Mouse (Mus musculus) monocyte, adult 2 months (primary cell): ENCODE results near the gene Ints6l.
A peak's percentile ranks its signal among the peaks of the same experiment; 100 is the strongest.

Source experiments
- DNase-seq, 2 experiments: peaks; one replicate each; pipeline ENCODE4 v3.0.0; 2022; ENCODE audit warnings: low spot score in 2 of 2, low read depth in 1 of 2

Gene Ints6l

GRCm38 (mm10) chrX:56454671-56455371 is at the start of gene Ints6l:
Gene Ints6l (plus strand): TSS chrX:56454857.
- peak; percentile 30 to 38 for DNase-seq

DNA sequence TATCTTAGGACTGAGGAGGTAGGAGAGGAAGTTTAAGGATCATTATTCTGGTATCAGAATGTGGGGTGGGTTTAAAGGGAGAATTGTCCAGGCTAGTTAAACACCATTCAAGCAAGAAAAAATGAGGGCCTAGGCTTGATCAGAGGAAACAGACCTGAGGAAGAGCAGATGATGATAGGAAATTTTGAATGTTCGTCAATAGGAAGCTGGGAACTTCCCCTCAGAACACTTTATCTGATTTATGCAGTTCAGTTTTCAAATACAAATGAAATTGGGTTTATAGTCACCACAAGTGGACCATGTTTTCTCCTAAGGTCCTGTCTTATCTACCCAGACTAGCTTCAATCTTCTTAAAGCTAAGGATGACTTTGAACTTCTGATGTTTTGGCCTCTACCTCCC is 49.2 kb upstream of the Ints6l start:
- DNase-seq: no peak

DNA sequence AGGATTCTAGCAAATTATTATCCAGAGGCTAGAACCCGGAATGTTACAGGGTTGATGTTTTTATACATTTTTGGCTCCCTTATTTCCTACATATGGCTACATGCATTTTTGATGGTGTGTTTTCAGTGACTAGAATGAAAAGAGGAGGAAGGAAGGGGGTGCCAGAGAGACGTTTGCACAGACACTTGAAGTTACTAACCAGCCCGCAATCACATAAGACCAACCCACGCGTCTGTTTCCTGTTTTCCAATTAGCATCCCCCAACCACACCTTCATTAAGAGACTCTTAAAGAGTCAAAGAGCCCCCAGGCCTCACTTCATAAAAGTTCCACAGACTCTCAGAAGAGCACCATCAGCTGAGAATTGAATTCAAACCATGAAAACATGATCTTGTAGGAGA is 48.5 kb upstream of the Ints6l start:
- no peak for DNase-seq

GRCm38 (mm10) chrX:56416277-56416676 is 38.4 kb upstream of the Ints6l start:
- no peak for DNase-seq

- DNase-seq: no peak
These were observed 37.1 kb upstream of the Ints6l start for GRCm38 (mm10) chrX:56417541-56417940.

GRCm38 (mm10) chrX:56430601-56431000 is 24.1 kb upstream of the Ints6l start:
- no peak for DNase-seq

- no peak for DNase-seq
These were observed 18.8 kb upstream of the Ints6l start for GRCm38 (mm10) chrX:56435758-56436283.

GRCm38 (mm10) chrX:56446487-56447428 is 7.9 kb upstream of the Ints6l start:
- DNase-seq: no peak

DNA sequence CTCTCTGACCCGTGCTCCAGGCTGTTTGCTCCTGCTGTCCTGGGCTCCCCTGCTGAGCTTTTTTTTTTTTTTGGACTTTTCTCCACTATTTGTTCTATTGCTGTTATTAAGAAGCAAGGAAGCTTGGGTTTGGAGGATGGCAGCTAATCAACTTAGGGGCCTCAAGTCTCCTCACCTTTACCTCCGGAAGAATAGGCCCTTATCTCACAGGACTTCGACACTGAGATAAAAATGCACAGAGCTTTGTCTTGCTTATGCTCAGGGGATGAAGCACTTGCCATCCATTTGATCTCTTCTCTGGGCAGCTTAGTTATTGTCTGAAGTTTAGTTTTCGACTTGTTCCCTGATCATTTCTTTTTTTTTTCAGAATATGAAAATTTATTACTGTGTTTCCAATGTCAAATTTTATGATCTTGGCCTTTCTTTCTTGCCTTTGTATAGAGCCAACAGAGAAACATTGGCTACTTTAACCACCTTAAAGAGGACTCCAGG is 7.1 kb upstream of the Ints6l start, which contains the start of gene Gm2174:
Gene Gm2174 (plus strand): TSS at position 442 of the 492 bp plus-strand sequence.
- no peak for DNase-seq

DNA sequence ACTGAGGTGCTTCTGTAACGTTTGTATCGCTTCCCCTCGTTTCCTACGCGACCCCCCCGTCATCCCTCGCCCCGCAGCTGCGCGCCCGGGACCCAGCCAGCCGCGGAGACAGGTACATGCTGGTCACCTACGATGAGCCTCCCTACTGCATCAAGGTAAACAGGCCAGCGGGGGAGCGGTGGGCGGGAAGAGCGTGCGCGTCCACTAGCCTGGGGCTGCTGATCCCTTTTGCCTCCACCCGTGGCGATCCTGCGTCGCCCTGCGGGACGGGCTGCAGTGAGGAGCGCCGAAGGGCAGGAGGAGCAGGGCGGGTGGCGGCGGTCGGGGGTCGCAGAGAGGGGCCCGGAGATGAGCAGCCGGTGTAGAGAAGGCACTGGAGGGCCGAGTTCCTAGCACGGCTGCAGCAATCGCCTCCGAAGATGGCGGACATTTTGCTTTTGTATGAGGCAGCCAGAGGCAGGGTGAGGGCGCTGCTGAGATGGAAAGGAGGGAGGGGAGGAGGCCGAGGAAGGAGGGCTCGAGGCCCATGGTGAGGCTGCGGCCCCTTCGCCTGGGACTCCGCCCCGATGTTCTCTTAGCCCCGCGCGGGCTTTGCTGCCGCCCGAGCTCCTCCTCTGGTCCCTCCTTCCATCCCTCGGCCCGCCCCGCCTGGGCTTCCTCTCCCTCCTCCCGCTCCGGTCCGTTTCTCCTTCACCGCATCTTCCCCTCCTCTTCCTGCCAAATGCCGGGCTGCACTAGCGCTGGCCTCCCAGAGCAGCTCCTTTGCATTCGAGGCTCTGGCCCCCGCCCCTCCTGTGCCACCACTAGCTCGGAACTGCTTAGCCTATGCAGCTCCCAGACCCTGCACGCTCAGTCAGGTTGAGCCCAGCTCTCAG is 952 bp downstream of the Ints6l start:
- DNase-seq: peak; percentile 74

- DNase-seq: no peak
These were observed 1.7 kb downstream of the Ints6l start for GRCm38 (mm10) chrX:56456379-56456778.

DNA sequence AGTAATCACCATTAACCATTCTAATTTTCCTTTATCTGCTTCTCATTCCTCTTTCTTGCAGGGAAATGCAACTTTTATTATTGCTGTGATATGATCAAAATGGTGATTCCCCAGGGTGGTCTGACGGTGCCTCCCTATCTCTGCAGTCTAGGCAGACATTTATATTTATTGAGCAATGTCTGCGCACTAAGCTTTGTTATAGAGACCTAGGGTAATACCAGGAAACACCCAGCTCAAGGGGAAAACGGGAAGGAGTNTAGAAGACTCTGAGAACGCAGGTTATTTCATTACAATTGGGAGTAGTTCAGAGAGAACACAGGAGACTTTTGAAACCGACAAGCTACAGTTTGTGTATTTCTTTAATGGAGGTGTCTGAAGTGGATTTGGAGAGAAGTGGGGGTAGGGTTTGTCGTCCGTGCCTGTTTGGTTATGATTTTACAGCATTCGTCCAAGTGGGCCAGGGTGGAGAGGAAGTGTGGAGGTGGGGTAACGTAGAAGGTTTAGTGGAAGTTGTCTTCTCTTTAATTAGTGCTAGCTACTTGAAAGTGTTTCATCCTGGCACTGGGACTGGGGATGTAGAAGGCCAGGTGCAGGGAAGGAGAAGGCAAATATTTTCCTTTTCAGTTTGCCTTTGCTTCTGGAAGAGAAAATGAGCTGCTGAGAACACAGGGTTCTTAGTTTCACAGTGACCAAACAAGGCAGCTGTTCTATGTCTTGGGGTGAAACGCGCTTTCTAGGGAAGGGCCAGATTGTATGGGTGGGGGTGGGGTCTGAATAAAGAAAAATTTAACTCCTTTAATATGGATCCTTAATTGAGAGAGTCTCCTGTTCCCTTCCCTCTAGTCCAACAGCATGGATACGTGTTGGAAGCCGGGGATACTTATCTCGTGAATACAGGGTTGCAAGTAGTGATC is 7.6 kb downstream of the Ints6l start:
- DNase-seq: no peak

DNA sequence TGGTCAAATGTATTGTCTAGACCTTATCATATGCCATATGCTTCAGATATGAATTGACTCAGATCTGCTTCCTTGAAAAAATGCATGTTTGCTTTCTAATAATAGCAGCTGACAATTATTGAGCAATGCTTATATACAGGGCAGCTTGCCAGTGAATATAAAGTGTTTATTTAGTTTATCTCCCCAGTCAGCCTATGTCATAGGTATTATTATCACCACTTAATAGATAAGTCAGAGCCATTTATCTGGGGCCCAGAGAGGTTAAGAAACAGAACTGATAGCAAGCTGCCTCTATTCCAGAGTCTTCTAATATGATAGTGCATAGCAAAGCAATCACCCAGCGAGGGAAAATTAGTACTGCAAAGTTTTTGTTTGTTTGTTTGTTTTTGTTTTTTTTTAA is 10.2 kb downstream of the Ints6l start:
- no peak for DNase-seq

DNA sequence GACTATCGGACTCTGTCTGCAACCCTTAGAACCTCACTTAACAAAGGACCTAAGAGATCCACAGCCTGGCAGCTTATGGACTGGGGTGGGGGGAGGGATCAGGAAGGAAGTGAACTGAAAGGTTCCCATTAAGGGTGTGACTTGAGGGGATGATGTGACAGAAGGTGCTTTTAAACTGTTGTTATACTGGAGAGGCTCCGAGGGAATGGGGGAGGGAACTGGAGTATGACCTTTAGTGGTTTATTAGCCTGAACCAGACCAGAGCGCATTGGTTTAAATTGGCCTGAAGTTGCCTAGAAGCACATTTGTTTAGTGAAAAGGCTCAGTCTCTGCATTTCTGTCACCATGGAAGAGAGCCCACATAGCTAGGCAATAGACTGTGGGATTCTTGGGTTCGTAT is 13.0 kb downstream of the Ints6l start:
- DNase-seq: no peak

DNA sequence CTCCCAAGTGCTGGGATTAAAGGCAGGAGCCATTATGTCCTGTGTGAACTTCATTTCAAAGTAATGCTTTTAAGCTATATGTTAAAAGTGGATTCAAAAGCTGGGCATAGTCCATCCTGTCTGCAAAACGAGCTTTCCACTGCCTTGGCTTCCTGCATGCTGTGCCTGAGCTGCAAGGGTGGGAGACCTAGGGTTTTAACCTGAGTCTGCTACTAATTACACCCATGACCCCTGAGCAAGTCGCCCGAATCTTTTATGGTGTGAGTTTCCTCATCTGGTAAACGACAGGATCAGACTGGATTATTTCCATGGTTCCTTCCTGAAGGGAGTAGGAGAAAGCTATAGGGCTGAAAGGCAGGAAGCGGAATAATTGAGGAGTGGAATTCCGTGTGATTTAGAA is 13.8 kb downstream of the Ints6l start:
- DNase-seq: no peak

GRCm38 (mm10) chrX:56474035-56474434 is 19.4 kb downstream of the Ints6l start:
- DNase-seq: no peak

DNA sequence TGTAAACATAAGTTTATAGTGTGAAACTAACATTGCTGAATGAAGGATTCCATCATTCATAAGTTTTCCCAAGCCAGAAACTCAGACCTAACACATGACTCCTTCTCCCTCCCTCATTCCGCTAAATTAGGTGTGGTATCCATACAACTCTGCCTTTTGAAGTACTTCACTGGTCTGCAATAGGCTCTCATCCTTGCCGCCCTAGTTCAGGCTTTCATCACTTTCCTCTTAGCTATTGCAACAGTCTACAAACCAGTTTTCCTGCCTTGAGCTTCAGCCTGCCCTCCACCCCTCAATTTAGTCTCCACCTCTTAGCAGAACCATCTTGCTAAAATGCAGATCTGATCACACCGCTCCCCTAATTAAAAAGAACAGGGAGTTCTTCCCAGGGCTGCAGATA is 22.9 kb downstream of the Ints6l start:
- no peak for DNase-seq

DNA sequence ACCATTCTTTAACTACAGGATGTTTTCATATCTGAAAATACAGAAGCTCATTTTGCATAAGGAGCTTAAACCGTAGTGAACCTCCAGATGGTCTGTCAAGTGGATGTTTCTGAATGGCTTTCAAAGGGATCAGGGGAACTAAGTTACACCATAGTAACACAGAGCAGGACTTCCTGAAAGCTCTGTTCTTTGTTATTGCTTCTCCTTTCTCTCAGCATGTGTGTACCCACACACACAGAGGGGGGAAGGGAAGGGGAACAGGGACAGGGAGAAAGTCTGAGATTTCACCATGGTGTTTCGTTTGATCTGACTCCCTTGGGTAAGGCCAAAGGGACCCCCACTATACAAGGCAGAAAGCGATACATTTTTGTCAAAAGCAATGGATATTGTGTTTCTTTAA is 27.2 kb downstream of the Ints6l start:
- peak in 1 of 2 experiments; percentile 13 for DNase-seq

GRCm38 (mm10) chrX:56489758-56490157 is 35.1 kb downstream of the Ints6l start:
- DNase-seq: peak; percentile 22 to 46

GRCm38 (mm10) chrX:56497241-56497640 is 42.6 kb downstream of the Ints6l start:
- DNase-seq: no peak
